Mouse (Mus musculus) spleen, adult 2 months (tissue): Measurements from ENCODE around the gene Efcab7. TPM values are rescaled to one million over a fixed set of nuclear protein-coding genes. Genes with fewer than 3 reads are reported as not detected.

Experiments used
- DNase-seq, 2 experiments: peaks; one replicate each; pipeline versions ENCODE4 v3.0.0 to v3.0.0-alpha.2; 2012 to 2021; ENCODE audit warnings: low spot score in 2 of 2, low read depth in 1 of 2
- H3K27ac ChIP-seq: fragments of 200-500 bp; 2 replicates; pipeline ENCODE4 v1.5.1; 2012; ENCODE audit warnings: low read length, inconsistent platforms; ENCODE audit not compliant: insufficient read depth
- H3K27me3 ChIP-seq: fragments of 200-500 bp; 2 replicates; pipeline ENCODE4 v1.6.1; 2012; ENCODE audit warnings: mild to moderate bottlenecking, moderate library complexity, low read length, inconsistent platforms; ENCODE audit not compliant: control insufficient read depth, insufficient read depth
- H3K36me3 ChIP-seq: fragments of 200-500 bp; 2 replicates; pipeline ENCODE4 v1.6.1; 2012; ENCODE audit warnings: mild to moderate bottlenecking, low read length, inconsistent platforms; ENCODE audit not compliant: control insufficient read depth, insufficient read depth
- H3K4me1 ChIP-seq: fragments of 200-500 bp; 2 replicates; pipeline ENCODE4 v1.6.1; 2011; ENCODE audit warnings: inconsistent platforms; ENCODE audit not compliant: control insufficient read depth, insufficient read depth, insufficient read length
- H3K4me3 ChIP-seq: fragments of 200-500 bp; 2 replicates; pipeline ENCODE4 v1.5.1; 2011; ENCODE audit warnings: mild to moderate bottlenecking, inconsistent platforms; ENCODE audit not compliant: insufficient read depth, insufficient read length; ENCODE audit errors: extremely low read depth
- CTCF ChIP-seq: fragments of 200-500 bp; IDR thresholded peaks from 2 replicates; pipeline ENCODE4 v1.5.1; 2011; ENCODE audit warnings: mild to moderate bottlenecking, inconsistent platforms; ENCODE audit not compliant: insufficient read depth, insufficient read length, insufficient replicate concordance; ENCODE audit errors: extremely low read depth
- POLR2A ChIP-seq: fragments of 200-500 bp; IDR thresholded peaks from 2 replicates; pipeline ENCODE4 v1.6.1; 2011; ENCODE audit warnings: low read depth, low read length, inconsistent platforms
- WGBS: fragments of 180-500 bp; shearing (Covaris S2); methylation state at CpG from one replicate; pipeline ENCODE4 v1.1.7; 2018; 5-methylcytosine and 5-hydroxymethylcytosine counted together
- polyA plus RNA-seq: library from polyadenylated mRNA; depleted of rRNA; stranded (reverse); fragments of >200 nt; gene quantifications from 2 replicates; pipeline ENCODE4 v1.2.3, GENCODE M21; 2012

Efcab7 gene
- polyA plus RNA-seq, 1 experiment, result 1.6 TPM

GRCm38 (mm10) chr4:99930518-99931239, 101.7 kb downstream of the Efcab7 start:
- Histone ChIP-seq H3K4me1 (no peaks in the 10 kb centered on the region), H3K27ac (no peak overlapping the region), H3K36me3 (no peaks in the 10 kb centered on the region), H3K4me3 (no peak overlapping the region), H3K27me3 (no peaks in the 10 kb centered on the region)
- no peak for DNase-seq
- WGBS, result 73% methylated on average over 10 of the region's 10 CpGs
- TF ChIP-seq POLR2A (no peak), CTCF (no peak)

GRCm38 (mm10) chr4:99931240-99931580, 102.2 kb downstream of the Efcab7 start:
- no peaks in the 10 kb centered on the region for H3K27me3 ChIP-seq
- no peaks in the 10 kb centered on the region for H3K36me3 ChIP-seq
- DNase-seq, result no peak
- H3K4me3 ChIP-seq, result no peak overlapping the region
- TF ChIP-seq POLR2A (no peak), CTCF (no peak)
- 96% methylated on average over 11 of the region's 11 CpGs for WGBS
- H3K4me1 ChIP-seq, result no peaks in the 10 kb centered on the region
- H3K27ac ChIP-seq, result no peak overlapping the region

GRCm38 (mm10) chr4:99931807-99932206, 102.8 kb downstream of the Efcab7 start:
- Histone ChIP-seq H3K4me3 (no peak overlapping the region), H3K27ac (no peak overlapping the region), H3K27me3 (no peaks in the 10 kb centered on the region), H3K4me1 (no peaks in the 10 kb centered on the region), H3K36me3 (no peaks in the 10 kb centered on the region)
- no peak for DNase-seq
- no peak for TF ChIP-seq POLR2A
- no peak for TF ChIP-seq CTCF
- 95% methylated on average over 4 of the region's 4 CpGs for WGBS

DNA sequence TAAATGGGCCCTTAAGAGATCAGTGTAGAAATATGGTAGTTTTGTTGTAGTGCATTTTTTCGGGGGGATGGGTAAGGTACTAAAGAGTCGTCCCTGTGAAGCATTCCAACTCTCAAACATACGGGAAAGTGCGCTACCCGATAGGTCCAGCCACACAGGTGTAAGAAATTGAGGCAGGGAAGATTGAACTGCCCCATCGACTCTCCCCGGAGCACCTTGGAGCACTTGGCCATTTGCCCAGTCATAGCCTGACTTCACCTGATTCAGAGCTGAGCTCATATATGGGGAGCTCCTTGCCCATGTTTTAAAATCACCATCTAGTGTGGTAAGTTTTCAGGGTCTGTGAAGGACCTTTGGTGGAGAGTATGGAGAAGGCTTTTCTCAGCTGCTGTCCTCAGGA, 105.9 kb downstream of the Efcab7 start:
- no peak for TF ChIP-seq POLR2A
- no peak for TF ChIP-seq CTCF
- H3K27ac ChIP-seq, result no peak overlapping the region
- WGBS, result 91% methylated on average over 7 of the region's 7 CpGs
- no peaks in the 10 kb centered on the region for H3K36me3 ChIP-seq
- no peaks in the 10 kb centered on the region for H3K4me1 ChIP-seq
- no peak overlapping the region for H3K4me3 ChIP-seq
- no peaks in the 10 kb centered on the region for H3K27me3 ChIP-seq
- DNase-seq, result no peak

- no peak for DNase-seq
- 58% methylated on average over 5 of the region's 5 CpGs for WGBS
- TF ChIP-seq POLR2A (no peak), CTCF (no peak)
- no peak overlapping the region for H3K27ac ChIP-seq
- no peaks in the 10 kb centered on the region for H3K27me3 ChIP-seq
- no peaks in the 10 kb centered on the region for H3K36me3 ChIP-seq
- no peaks in the 10 kb centered on the region for H3K4me1 ChIP-seq
- no peak overlapping the region for H3K4me3 ChIP-seq
These were observed 107.3 kb downstream of the Efcab7 start for GRCm38 (mm10) chr4:99936278-99936677.

DNA sequence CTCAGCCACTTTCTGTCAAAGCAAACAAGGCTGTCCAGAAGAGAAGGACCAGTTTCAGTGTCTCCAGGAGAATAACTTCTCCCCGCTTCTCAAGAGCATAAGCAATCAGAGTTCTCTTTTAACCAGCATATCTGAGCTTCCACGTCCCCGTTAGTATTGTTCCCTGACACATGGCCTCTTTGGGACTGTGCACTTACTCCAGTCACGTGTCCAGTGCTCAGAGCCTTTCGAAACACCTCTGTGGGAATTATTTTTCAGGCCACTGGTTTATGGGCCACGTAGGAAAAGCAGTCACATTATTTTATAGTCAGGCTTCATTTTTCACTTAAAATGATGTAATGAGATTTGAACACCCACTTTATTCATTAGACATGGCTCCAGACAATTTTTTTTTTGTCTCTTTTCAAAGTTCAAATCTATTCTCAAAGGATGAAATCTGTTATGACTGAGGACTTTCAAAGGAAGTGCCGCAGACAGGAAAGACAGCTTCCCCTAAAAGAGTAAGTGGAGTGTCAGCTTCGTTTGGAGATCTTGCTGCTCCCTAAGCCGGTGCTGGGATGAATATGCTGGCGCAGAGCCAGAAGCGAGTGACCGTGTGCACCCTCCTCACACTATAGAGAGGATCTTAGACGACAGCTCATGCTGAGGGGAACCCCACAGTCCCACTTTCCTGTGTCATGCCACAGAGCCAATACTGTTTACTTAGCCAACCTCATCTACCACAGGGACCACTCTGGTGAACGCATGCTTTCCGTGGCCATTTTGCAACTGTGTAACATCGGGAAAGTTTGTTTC, 110.9 kb downstream of the Efcab7 start:
- DNase-seq, result no peak
- no peaks in the 10 kb centered on the region for H3K27me3 ChIP-seq
- no peak overlapping the region for H3K27ac ChIP-seq
- H3K4me1 ChIP-seq, result no peaks in the 10 kb centered on the region
- TF ChIP-seq CTCF, result no peak
- 75% methylated on average over 16 of the region's 16 CpGs for WGBS
- H3K4me3 ChIP-seq, result no peak overlapping the region
- no peaks in the 10 kb centered on the region for H3K36me3 ChIP-seq
